Mouse (Mus musculus) mesoderm, embryonic 11.5 days (tissue): ENCODE measurements around the gene Traf3.

Experiments
- DNase-seq: peaks from one replicate; pipeline ENCODE4 v3.0.0-alpha.2; 2012; ENCODE audit warnings: low read depth, low spot score

The Traf3 gene

GRCm38 (mm10) chr12:111249095-111249494, 82.9 kb downstream of the Traf3 start:
- DNase-seq = no peak

- no peak for DNase-seq
These were observed 83.9 kb downstream of the Traf3 start for GRCm38 (mm10) chr12:111250116-111250515.

- no peak for DNase-seq
These were observed 85.1 kb downstream of the Traf3 start for GRCm38 (mm10) chr12:111251227-111251626.

- DNase-seq = no peak
These were observed 97.5 kb downstream of the Traf3 start for GRCm38 (mm10) chr12:111263650-111264049.

GRCm38 (mm10) chr12:111265212-111265611, 99.0 kb downstream of the Traf3 start:
- DNase-seq = no peak

GRCm38 (mm10) chr12:111266592-111266991, 100.4 kb downstream of the Traf3 start:
- no peak for DNase-seq

GRCm38 (mm10) chr12:111267673-111268325, 101.6 kb downstream of the Traf3 start:
- no peak for DNase-seq

GRCm38 (mm10) chr12:111270629-111271277, 104.6 kb downstream of the Traf3 start, which contains the start of gene Amn:
TSS of gene Amn (plus strand) at chr12:111271095.
- no peak for DNase-seq

GRCm38 (mm10) chr12:111271406-111271805, 105.2 kb downstream of the Traf3 start:
- DNase-seq = no peak

- no peak for DNase-seq
These were observed 105.8 kb downstream of the Traf3 start for GRCm38 (mm10) chr12:111271966-111272365.

GRCm38 (mm10) chr12:111272420-111272819, 106.2 kb downstream of the Traf3 start:
- DNase-seq = peak; percentile 84

GRCm38 (mm10) chr12:111274006-111274405, 107.8 kb downstream of the Traf3 start:
- DNase-seq = no peak

- no peak for DNase-seq
These were observed 108.4 kb downstream of the Traf3 start for GRCm38 (mm10) chr12:111274447-111275149.

- no peak for DNase-seq
These were observed 109.1 kb downstream of the Traf3 start for GRCm38 (mm10) chr12:111275150-111275841.

GRCm38 (mm10) chr12:111276371-111276770, 110.2 kb downstream of the Traf3 start:
- no peak for DNase-seq

- no peak for DNase-seq
These were observed 117.4 kb downstream of the Traf3 start for GRCm38 (mm10) chr12:111283573-111283972.

GRCm38 (mm10) chr12:111284532-111284931, 118.4 kb downstream of the Traf3 start:
- DNase-seq = no peak

- DNase-seq = no peak
These were observed 126.9 kb downstream of the Traf3 start for GRCm38 (mm10) chr12:111293025-111293424.

GRCm38 (mm10) chr12:111301322-111302017, 135.3 kb downstream of the Traf3 start:
- no peak for DNase-seq

- DNase-seq = no peak
These were observed 135.8 kb downstream of the Traf3 start for GRCm38 (mm10) chr12:111302018-111302345.

- no peak for DNase-seq
These were observed 137.7 kb downstream of the Traf3 start for GRCm38 (mm10) chr12:111303702-111304337.
